Mouse (Mus musculus) gonadal fat pad, adult 2 months (tissue): Measurements from ENCODE around the gene 4833427G06Rik. TPM values are rescaled to one million over a fixed set of nuclear protein-coding genes. Genes with fewer than 3 reads are reported as not detected.
"Not testable (repeated sequence)": the region's sequence is repeated elsewhere in the genome, so short reads cannot be mapped to it uniquely, and the experiment has no call there.

ENCODE experiments used
- DNase-seq: peaks from one replicate; pipeline ENCODE4 v3.0.0-alpha.2; 2012; ENCODE audit warnings: low read depth
- polyA plus RNA-seq: library from polyadenylated mRNA; depleted of rRNA; stranded (reverse); fragments of >200 nt; gene quantifications from 2 replicates; pipeline ENCODE4 v1.2.3, GENCODE M21; 2012; rRNA removed

The 4833427G06Rik gene
- 0.53 and 1.3 TPM in 2 replicates for polyA plus RNA-seq

DNA sequence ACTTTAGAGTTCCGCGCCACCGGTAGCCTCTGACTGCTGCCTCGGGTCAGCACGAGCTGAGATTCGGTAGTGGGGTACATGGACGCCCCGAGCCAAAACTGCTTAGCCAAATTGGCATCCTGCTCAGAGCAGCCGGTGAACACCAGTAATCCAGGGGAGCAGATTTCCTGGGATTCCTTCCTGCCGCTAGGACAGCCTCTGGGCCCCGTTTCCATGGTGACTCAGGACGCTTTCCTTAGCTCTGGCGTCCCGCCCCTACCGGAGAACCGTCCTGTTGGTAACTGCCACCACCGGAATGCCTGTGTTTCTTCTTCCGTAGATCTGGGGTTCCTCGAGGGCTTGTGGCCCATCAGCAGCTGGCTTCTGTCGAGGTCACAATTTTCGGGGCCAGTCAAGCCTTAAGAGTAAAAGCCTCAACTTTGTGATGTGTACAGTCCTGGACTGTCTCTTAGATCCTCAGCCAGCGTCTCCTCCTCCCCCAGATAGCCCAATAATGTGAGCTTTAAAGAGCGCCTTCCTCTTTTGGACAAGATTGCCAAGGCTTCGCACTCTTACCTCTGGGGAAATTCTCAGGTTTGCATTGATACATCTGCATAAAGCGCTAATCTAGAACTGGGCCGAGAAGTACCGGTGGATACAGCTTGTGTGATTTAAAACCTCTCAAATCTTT lies at the start of gene 4833427G06Rik:
Gene 4833427G06Rik (minus strand): TSS at position 323 of the 670 bp plus-strand sequence.
- no peak for DNase-seq

DNA sequence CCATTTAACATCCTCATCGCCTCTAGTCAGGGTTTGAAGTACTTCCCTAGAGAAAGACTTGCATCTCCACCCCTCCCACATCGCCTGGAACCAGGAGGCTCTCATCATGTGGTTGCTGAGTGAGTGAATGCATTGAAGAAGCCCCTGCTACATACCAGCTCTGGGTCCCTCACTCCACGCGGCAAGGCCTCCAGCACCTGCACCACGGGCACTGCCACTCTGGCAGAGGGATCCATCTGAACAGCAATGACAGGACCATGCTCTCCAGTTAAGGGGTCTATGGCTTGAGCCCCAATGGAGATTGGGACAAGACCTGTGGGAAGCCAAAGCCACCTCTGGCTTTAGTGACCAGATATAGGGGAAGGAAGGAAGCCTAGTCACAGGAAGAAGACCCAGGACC lies 45.4 kb upstream of the 4833427G06Rik start:
- DNase-seq, result no peak

DNA sequence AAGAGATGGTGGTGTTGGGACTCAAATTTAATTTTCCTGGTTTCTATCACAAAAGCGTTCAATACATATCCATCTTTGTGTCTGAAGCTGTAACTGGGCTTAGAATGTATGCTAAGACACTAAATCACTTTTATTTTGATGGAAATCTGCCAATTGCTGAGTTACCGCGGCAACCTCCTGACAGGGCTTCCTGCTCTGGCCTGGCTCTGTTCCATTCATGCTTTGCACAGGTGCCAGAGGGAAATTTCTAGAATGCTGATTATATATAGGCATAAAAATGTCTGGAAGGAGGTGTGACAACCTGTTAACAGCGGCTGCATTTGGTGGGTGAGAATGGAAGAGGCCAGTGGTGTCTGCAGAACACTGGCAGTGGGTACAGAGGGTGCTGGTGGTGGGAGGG lies 44.6 kb upstream of the 4833427G06Rik start:
- DNase-seq, result no peak

DNA sequence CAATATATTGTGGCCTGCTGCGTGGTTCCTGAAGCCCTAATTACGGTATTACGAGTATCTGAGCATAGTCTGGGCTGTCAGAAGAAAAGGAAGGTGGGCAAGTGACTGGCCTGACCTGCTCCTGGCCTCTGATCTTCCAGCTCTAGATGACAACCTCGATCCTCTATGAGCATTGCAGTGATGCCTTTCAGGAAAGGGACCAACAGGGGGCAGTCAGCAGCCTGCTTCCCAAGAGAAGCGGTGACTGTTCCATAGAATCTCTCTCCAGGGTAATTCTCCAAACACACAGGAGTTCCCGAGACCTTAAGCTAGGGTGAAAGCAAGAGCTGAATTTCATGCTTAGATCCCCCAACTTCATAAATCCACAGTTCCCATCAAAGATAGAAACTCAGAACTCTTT lies 42.3 kb upstream of the 4833427G06Rik start:
- DNase-seq, result no peak

- no peak for DNase-seq
Measured at GRCm38 (mm10) chr9:51143437-51143836, 41.6 kb upstream of the 4833427G06Rik start.

DNA sequence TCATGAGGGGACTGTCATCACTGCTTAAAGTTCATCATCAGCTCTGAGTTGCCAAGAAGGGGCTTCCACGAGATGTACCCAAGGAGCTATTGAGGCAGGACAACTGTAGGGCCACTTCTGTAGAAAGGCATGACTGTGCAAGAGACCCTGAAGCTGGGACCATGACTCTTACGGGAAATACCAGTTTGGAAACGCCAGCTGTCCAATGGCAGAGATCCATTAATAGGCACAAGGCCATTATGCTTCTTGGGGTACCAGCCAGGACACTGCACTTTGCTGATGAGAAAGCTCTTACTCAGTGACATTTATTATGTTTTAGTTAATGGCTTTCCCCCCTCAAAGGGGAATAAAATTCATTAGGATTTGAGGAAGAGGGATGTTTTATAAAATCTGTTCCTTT lies 38.8 kb upstream of the 4833427G06Rik start:
- DNase-seq, result no peak

DNA sequence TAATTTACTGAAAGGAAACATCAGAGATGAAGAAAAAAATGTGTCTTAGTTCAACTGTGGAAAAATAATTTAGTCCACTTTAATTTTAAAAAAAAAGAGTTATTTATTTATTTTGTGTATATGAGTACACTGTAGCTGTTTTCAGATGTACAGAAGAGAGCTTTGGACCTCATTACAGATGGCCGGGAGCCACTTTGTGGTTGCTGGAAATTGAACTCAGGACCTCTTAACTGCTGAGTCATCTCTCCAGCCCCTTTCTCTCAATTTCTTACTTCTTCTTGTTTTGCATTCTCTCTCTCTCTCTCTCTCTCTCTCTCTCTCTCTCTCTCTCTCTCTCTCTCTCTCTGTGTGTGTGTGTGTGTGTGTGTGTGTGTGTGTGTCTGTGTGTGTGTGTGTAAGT lies 37.5 kb upstream of the 4833427G06Rik start:
- DNase-seq, result not testable (repeated sequence)

DNA sequence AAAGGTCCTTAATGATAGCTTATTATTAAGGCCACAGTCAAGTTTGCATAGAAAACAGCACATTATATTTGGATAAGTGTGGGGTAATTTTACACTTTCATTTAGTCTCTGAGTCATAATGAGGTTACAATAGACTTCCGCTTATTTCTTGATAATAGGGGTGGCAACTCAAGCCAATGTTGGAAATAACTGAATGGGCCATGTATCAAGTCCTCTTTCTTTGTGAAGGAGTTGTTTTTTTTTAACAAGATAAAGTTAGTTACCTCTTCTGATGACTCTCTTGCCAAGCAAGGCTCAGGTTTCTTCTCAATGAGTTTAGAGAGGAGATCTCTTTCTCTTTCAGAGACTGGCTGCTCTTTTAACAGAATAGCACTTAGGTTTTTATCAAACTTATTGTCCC lies 36.4 kb upstream of the 4833427G06Rik start:
- no peak for DNase-seq

DNA sequence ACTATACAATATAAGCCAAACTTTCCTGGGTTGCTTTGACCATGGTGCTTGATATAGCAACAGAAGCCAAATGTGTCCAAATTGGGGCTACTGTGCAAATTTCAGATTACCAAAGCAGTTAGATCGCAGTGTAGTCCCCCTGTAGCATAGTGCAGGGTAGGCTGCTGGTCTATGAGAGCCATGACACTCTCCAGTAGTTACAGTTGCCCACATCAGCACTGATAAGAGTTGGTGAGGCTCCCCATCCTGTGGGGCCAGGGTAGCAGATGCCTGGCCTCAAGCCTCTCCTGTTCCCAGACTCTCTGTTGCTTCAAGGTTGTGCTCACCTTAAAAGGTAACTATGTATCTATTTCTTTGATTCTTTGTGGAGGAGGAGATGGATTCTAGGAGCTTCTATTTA lies 36.0 kb upstream of the 4833427G06Rik start:
- no peak for DNase-seq

- no peak for DNase-seq
Measured at GRCm38 (mm10) chr9:51137432-51137831, 35.6 kb upstream of the 4833427G06Rik start.

GRCm38 (mm10) chr9:51136985-51137384 lies 35.1 kb upstream of the 4833427G06Rik start:
- DNase-seq, result no peak

DNA sequence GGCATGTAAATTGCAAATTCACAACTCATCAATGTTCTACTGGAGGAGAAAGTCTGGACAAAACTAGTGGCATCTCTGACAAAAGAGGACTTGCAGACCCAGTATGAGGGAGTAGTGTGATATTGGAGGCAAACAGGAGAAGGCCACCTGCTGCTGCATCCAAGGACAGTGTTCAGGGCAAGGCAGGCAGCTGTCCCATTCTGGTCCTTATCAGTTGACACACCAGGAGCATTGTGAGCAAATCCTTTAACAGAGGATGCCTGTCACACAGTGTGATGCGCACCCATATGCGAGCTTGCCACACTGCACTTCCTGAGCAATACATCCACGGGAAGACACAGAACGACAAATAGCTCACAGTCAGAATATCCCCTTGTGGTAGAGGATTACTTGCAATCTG lies 12.9 kb upstream of the 4833427G06Rik start:
- DNase-seq, result no peak

DNA sequence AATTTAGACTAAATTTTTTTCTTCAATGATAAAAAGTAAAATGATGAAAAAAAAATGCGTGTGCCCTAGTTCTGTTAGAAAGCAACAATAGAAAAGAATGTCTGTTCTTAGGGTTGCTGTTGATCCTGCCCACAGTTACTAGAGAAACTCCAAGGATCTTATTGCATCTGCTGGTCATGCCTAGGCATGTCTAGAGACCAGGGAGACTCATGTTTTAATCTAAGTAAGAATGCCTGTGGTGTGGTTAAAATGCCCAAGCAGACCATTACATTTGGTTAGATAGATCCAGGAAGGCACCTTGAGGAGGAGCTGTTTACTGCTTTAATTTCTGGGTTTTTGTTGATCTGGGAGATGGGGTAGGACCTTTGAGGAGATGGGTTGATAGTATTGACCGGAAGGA lies 3.9 kb upstream of the 4833427G06Rik start:
- no peak for DNase-seq

- DNase-seq, result no peak
Measured at GRCm38 (mm10) chr9:51103808-51104514, 2.1 kb upstream of the 4833427G06Rik start.

- DNase-seq, result no peak
Measured at GRCm38 (mm10) chr9:51102963-51103807, 1.3 kb upstream of the 4833427G06Rik start.

DNA sequence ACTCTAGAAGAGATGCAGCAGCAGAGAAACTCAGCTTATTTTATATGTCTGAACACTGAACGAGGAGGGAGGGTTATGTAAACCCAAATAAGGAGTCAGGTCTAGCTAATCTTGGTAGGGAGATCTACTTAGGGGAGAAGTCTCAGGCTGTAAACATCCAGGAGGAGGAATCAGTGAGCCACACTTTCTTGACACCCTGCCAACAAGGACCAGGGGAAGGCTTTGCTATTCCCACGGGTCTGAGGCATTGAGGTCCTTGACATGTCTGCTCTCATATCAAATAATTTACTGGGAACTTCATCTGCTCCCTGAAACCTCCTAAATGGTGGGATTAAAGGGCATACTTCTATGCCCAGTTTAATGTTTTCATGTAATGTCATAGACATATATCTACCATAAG lies 5.6 kb downstream of the 4833427G06Rik start:
- DNase-seq, result no peak

DNA sequence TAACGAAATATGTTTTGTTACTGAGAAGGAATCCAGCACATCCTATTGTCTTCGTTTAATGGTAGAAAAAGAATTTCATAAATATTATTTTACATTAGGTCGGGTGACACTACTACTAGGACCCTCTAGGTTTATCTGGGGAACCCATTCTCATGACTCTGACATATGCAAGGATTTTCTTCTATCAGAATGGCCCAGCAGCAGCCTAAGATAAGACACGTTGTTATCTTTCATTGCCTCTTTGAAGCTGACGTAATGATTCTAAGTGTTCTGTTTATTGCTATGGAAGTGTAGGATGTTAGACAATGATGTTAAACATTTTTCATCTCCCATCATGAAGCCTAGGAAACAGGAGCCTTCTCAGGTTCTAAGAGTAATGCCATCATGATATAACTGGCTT lies 8.2 kb downstream of the 4833427G06Rik start:
- DNase-seq, result no peak

DNA sequence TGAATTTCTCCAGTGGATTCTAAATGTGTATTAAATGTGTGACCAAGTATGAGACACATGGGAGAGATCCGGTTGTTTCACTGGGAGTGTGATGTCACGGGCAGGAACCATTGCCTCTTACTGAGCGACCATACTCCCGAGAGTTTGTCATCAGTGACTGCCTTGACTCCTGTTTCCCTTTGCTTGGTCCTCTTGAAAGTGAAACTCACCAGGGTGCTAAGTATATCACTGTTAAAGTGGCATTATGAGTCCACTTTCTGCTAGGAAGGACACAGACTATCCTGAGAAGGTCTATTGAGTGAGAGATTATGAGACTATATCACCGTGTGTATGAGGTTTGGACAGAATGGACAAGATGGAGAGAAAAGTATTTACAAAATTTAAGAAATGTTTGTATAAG lies 20.3 kb downstream of the 4833427G06Rik start:
- DNase-seq, result no peak

GRCm38 (mm10) chr9:51076979-51077315 lies 24.9 kb downstream of the 4833427G06Rik start, which contains the start of gene Layn:
Layn (minus strand) TSS chr9:51077094.
- no peak for DNase-seq

GRCm38 (mm10) chr9:51076300-51076978 lies 25.4 kb downstream of the 4833427G06Rik start:
- DNase-seq, result no peak

DNA sequence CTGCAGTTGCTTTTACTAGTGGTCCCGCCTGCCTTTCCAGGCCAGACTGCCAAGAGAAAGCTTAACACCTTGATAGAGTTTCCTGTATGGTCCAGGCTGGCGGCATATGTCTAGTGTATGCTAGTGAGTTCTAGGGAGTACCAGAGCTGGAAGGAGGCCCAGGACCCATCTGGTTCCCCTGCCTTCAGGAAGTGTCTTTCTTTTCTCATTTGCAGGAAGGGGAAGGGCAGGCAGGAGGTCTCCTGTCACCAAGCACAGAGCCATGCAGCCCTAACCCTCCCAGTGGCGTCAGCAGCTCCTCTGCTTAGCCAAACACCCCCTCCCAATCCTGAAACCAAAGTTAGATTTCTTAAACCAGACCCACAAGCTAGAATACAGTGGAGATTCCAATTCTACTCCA lies 26.1 kb downstream of the 4833427G06Rik start:
- DNase-seq, result no peak

- DNase-seq, result no peak
Measured at GRCm38 (mm10) chr9:51070801-51071200, 31.1 kb downstream of the 4833427G06Rik start.
